Mouse (Mus musculus): Measurements from ENCODE around the gene Vmn2r9.
"Not testable (repeated sequence)": the region's sequence is repeated elsewhere in the genome, so short reads cannot be mapped to it uniquely, and the experiment has no call there.

Gene Vmn2r9

DNA sequence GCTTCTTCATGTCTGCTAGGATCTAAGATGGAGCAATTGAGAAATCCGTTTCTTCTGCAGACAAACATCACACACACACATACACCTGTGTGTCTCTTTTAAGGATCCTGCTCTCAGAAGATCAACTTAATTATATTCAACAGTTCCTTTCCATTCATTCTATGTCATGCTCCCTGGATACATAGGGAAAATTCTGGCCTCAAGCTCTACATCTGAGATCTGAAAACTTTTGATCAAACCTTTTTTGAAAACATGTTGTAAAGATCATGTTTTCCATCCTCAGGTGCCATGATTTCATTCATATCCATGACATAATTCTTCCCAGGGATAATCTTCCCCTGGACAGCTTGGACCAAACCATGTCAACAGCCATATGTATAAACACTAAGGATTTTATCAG is at the start of gene Vmn2r9:
Vmn2r9 (minus strand) TSS at position 101 of the 400 bp plus-strand sequence.
- CTCF ChIA-PET = not testable (repeated sequence)

GRCm38 (mm10) chr5:108866746-108867145 is 14.3 kb upstream of the Vmn2r9 start:
- CTCF ChIA-PET = not testable (repeated sequence)

DNA sequence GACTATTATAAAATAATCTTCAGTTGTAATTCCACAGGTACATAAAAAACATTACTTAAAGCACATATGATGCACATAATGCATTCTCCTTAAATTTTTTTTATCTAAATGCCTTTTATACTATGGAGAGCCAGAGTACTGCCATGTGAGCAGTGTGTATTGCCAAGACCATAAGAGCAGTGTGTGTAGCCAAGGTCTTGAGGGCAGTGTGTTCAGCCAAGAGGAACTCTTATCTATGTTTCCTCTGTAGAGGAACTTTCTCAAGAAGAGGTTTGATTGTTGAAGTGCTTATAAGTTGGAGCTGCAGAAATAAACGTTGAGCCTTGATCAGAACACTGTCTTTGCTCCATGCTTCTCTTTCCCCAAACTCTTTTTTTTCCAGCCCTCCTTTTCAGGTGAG is 2.9 kb downstream of the Vmn2r9 start:
- CTCF ChIA-PET = no interaction called here

GRCm38 (mm10) chr5:108836156-108836555 is 16.2 kb downstream of the Vmn2r9 start:
- CTCF ChIA-PET = no interaction called here

- CTCF ChIA-PET = no interaction called here
Measured at GRCm38 (mm10) chr5:108823276-108823675, 29.1 kb downstream of the Vmn2r9 start.

DNA sequence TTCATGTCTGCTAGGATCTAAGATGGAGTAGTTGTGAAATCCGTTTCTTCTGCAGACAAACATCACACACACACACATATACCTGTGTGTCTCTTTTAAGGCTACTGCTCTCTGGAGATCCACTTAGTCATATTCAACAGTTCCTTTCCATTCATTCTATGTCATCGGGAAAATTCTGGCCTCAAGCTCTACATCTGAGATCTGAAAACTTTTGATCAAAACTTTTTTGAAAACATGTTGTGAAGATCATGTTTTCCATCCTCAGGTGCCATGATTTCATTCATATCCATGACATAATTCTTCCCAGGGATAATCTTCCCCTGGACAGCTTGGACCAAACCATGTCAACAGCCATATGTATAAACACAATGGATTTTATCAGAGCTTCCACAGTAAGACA is 43.7 kb downstream of the Vmn2r9 start, which contains the start of gene Vmn2r8:
Vmn2r8 (minus strand) TSS at position 101 of the 400 bp plus-strand sequence.
- CTCF ChIA-PET = not testable (repeated sequence)

- CTCF ChIA-PET = no interaction called here
Measured at GRCm38 (mm10) chr5:108803646-108804045, 48.8 kb downstream of the Vmn2r9 start.

DNA sequence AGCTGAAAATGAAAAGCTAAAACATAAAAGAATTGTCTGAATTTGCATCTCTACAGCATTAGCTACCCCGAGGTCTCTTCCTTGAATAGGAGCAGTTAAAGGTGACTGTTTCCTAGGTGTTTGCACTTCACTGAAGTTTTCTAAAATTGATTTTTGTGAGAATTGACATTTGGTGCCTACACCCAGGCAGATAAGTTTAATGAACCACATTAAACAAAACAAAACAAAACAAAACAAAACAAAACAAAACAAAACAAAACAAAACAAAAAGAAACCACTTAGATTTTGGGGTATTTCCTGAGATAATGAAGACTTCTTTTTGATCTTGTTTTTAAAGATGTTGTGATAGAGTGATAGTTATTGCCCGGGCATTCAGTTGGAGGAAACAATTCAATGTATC is 57.1 kb downstream of the Vmn2r9 start, which contains the start of gene Tmed11:
Tmed11 (minus strand) TSS at position 101 of the 400 bp plus-strand sequence.
- CTCF ChIA-PET = not testable (repeated sequence)

- CTCF ChIA-PET = not testable (repeated sequence)
Measured at GRCm38 (mm10) chr5:108790385-108790784, 62.0 kb downstream of the Vmn2r9 start.

Measured in spleen, embryonic (tissue).